Mouse (Mus musculus): ENCODE measurements at regions not wholly inside any gene's neighbourhood (a gene's known extent, or its start where the extent isn't known, plus 50 kb on each side); places are given as distances from the start of the nearest gene placed in this dataset.

DNA sequence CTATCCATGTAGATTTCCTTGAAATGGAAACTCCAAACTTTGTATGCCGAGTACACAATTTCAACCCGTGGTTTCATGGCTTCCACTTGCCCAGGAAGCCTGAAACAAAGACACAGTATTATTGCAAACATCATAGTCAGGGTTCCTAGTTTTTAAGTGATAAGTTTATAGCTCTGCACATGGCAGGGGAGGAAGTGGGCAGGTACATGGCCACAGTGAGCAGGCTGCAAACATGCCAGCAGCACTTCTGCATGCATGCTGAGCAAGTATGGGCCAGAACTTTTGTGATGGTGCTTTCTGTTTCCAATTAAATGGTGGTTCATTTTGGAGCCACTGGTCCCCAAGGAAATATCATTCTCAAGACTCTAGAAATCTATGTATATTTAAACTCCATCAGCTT lies 431.7 kb upstream of the Vrk2 start:
- no peaks in the 10 kb centered on the region for H3K36me3 ChIP-seq (ENCODE audit: control insufficient read depth, insufficient read depth, low read length)
- H3K4me3 ChIP-seq (ENCODE audit: low read depth, low read length), result no peak overlapping the region
- no peaks in the 10 kb centered on the region for H3K9me3 ChIP-seq (ENCODE audit: control insufficient read depth, low read length)
- H3K9ac ChIP-seq (ENCODE audit: low read length), result no peak overlapping the region
- no peak overlapping the region for H3K4me2 ChIP-seq (ENCODE audit: low read depth, low read length, severe bottlenecking)
- ATAC-seq (replicated peaks; ENCODE audit: low FRiP score) (no peak), DNase-seq (ENCODE audit: low spot score) (no peak)
- WGBS, result 89% methylated on average over 2 of the region's 2 CpGs
- no peaks in the 10 kb centered on the region for H3K27me3 ChIP-seq (ENCODE audit: control insufficient read depth, insufficient read depth, low read length)
- H3K27ac ChIP-seq (ENCODE audit: low read depth, low read length), result no peak overlapping the region
- no peaks in the 10 kb centered on the region for H3K4me1 ChIP-seq (replicated peaks; ENCODE audit: control insufficient read depth, insufficient read depth, low read length)

DNA sequence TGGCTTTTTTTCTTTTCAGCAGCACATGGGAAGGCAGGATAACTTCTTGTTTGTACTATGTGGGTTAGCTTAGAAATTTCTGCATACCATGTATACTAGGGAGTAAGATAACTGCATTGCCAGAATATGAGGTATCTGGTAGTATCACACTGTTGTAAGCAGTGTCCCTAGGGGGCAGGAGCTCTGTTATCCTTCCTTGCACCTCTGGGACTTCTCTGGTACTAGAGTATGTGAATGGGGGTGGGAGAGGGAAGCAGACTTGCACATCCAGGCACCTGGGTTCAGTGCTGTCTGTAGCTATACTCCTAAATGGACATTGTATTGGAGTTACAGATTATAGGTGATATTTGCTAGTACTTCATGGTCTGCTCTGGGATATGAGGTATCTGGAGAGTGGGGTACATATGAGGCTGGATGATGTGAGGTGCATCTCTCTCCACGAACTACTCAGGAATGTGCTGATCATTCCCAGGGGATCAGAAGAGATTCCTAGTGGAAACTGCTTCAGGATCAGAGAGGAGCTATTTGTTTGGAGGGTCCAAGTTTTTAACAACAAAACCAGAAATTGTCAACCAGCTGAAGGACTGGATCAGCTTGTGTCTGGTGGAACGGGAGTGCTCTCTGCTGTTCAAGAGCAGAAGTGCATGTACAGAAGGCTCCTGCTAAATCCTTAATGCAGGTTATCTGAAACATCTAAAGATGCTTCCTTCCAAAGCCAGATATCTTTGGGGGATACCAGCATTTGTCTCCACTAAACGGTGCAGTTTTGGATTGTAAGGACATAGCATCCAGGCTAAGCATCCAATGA lies 402.7 kb upstream of the Vrk2 start:
- no peaks in the 10 kb centered on the region for H3K9me3 ChIP-seq (ENCODE audit: control insufficient read depth, low read length)
- H3K4me1 ChIP-seq (replicated peaks; ENCODE audit: control insufficient read depth, insufficient read depth, low read length), result no peaks in the 10 kb centered on the region
- H3K27me3 ChIP-seq (ENCODE audit: control insufficient read depth, insufficient read depth, low read length), result no peaks in the 10 kb centered on the region
- DNase-seq (ENCODE audit: low spot score) (peak; percentile 59), ATAC-seq (replicated peaks; ENCODE audit: low FRiP score) (peak; percentile 53)
- WGBS, result 21% methylated on average over 3 of the region's 3 CpGs
- H3K9ac ChIP-seq (ENCODE audit: low read length), result no peak overlapping the region
- H3K36me3 ChIP-seq (ENCODE audit: control insufficient read depth, insufficient read depth, low read length), result no peaks in the 10 kb centered on the region
- H3K4me3 ChIP-seq (ENCODE audit: low read depth, low read length), result no peak overlapping the region
- no peak overlapping the region for H3K27ac ChIP-seq (ENCODE audit: low read depth, low read length)
- no peak overlapping the region for H3K4me2 ChIP-seq (ENCODE audit: low read depth, low read length, severe bottlenecking)

DNA sequence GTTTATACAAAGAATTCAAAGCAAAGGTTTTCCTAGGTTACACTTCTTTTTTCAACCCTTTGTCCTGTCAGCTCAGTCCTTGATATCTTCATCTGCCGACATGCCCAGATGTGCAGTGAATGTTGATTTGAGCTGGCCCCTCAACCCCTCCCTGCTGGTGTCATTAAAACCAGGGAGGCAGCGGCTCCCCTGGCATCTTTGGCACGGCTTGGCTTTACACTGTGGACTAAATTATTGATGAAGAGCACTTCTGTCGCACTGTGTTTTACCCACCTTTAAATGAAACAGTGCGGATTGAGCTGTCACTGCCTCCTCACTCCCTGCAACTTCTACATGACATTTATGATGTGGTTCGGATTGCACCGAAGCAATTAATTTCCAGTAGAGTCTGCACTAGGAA lies 387.4 kb upstream of the Vrk2 start:
- H3K36me3 ChIP-seq (ENCODE audit: control insufficient read depth, insufficient read depth, low read length), result no peaks in the 10 kb centered on the region
- H3K9me3 ChIP-seq (ENCODE audit: control insufficient read depth, low read length), result no peaks in the 10 kb centered on the region
- no peaks in the 10 kb centered on the region for H3K27me3 ChIP-seq (ENCODE audit: control insufficient read depth, insufficient read depth, low read length)
- 73% methylated on average over 7 of the region's 7 CpGs for WGBS
- H3K9ac ChIP-seq (ENCODE audit: low read length), result no peak overlapping the region
- no peak overlapping the region for H3K4me3 ChIP-seq (ENCODE audit: low read depth, low read length)
- H3K4me1 ChIP-seq (replicated peaks; ENCODE audit: control insufficient read depth, insufficient read depth, low read length), result no peaks in the 10 kb centered on the region
- no peak overlapping the region for H3K4me2 ChIP-seq (ENCODE audit: low read depth, low read length, severe bottlenecking)
- ATAC-seq (replicated peaks; ENCODE audit: low FRiP score) (no peak), DNase-seq (ENCODE audit: low spot score) (no peak)
- no peak overlapping the region for H3K27ac ChIP-seq (ENCODE audit: low read depth, low read length)

DNA sequence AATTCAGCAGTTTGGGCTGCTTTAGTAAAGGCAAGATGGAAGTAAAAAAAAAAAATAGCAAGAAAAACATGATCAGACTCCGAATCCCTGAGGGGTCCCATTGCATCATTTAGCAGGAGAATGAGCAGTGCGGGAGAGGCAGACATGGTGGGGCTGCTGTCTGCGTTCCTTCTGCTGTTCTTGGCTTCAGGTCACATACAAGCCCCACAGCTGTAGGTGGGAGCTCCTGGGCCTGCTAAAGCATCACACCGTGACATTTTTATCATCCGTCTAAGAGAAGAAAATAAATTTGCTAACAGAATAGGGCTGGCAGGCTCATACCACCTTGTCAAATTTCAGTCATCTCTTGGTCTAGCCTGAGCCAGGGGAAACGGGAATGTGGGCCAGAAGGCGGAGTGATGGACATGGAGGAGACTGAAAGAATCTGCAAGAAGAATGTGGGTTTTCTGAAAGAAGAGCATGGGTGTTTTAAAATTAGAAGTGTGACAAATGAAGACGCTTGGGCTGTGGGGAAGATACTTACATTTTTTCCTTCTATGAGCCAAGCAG lies 378.8 kb upstream of the Vrk2 start:
- H3K27ac ChIP-seq (ENCODE audit: low read depth, low read length), result no peak overlapping the region
- 90% methylated on average over 8 of the region's 8 CpGs for whole genome bisulfite sequencing
- no peaks in the 10 kb centered on the region for H3K9me3 ChIP-seq (ENCODE audit: control insufficient read depth, low read length)
- H3K27me3 ChIP-seq (ENCODE audit: control insufficient read depth, insufficient read depth, low read length), result no peaks in the 10 kb centered on the region
- H3K36me3 ChIP-seq (ENCODE audit: control insufficient read depth, insufficient read depth, low read length), result no peaks in the 10 kb centered on the region
- no peak for DNase-seq (ENCODE audit: low spot score)
- H3K4me2 ChIP-seq (ENCODE audit: low read depth, low read length, severe bottlenecking), result no peak overlapping the region
- no peak overlapping the region for H3K9ac ChIP-seq (ENCODE audit: low read length)
- no peak for ATAC-seq (replicated peaks; ENCODE audit: low FRiP score)
- H3K4me3 ChIP-seq (ENCODE audit: low read depth, low read length), result no peak overlapping the region
- no peaks in the 10 kb centered on the region for H3K4me1 ChIP-seq (replicated peaks; ENCODE audit: control insufficient read depth, insufficient read depth, low read length)

DNA sequence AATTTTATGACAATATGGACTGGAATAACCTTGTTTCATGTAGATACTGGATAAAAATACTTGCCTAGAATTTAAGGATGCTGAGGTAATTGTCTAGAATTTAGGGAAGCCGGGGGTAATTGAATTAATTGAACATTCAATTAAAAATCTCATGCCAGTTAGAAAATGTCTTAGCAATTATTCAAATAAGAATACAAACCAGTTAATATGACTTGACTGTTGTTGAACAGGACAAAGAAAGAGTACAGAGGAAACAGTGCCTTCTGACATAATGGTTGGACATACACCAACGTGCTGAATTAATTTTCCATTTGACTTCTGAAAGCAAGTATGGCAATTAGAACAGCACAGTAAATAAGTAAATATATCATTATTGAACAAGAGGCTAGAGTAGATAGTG lies 377.4 kb upstream of the Vrk2 start:
- no peaks in the 10 kb centered on the region for H3K36me3 ChIP-seq (ENCODE audit: control insufficient read depth, insufficient read depth, low read length)

DNA sequence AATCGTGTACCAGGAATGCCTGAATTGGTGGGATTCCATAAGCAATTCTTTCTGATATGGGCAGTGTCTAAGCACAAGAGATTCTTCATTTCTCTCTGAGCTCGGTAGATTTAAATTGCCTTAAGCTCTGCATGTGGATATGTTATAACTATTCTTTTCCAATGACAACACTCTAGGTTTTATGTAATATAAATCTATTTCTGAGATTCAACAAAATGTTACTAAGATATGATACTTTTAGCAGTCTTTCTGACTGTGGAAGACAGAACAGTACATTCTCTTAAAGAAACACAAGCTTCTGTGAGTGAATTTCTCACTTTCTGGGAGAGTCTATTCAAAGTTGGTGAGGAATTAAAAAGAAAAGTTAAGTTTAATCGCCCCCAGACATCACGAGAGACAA lies 373.6 kb upstream of the Vrk2 start:
- H3K4me3 ChIP-seq (ENCODE audit: low read depth, low read length), result no peak overlapping the region
- no peak overlapping the region for H3K27ac ChIP-seq (ENCODE audit: low read depth, low read length)
- no peaks in the 10 kb centered on the region for H3K9me3 ChIP-seq (ENCODE audit: control insufficient read depth, low read length)
- no peak overlapping the region for H3K9ac ChIP-seq (ENCODE audit: low read length)
- DNase-seq (ENCODE audit: low spot score) (no peak), ATAC-seq (replicated peaks; ENCODE audit: low FRiP score) (no peak)
- H3K36me3 ChIP-seq (ENCODE audit: control insufficient read depth, insufficient read depth, low read length), result no peaks in the 10 kb centered on the region
- peaks cover 4% of the 10 kb centered on the region; the same call in 1 of the 2 replicates for H3K4me1 ChIP-seq (replicated peaks; ENCODE audit: control insufficient read depth, insufficient read depth, low read length)
- 84% methylated on average over 4 of the region's 4 CpGs for WGBS
- H3K4me2 ChIP-seq (ENCODE audit: low read depth, low read length, severe bottlenecking), result no peak overlapping the region
- H3K27me3 ChIP-seq (ENCODE audit: control insufficient read depth, insufficient read depth, low read length), result no peaks in the 10 kb centered on the region

More for the DNA sequence above, 377.4 kb upstream of the Vrk2 start:
- 80% methylated on average over 2 of the region's 2 CpGs for WGBS
- Histone ChIP-seq H3K4me3 (ENCODE audit: low read depth, low read length) (no peak overlapping the region), H3K9ac (ENCODE audit: low read length) (no peak overlapping the region), H3K4me2 (ENCODE audit: low read depth, low read length, severe bottlenecking) (no peak overlapping the region), H3K9me3 (ENCODE audit: control insufficient read depth, low read length) (no peaks in the 10 kb centered on the region), H3K4me1 (replicated peaks; ENCODE audit: control insufficient read depth, insufficient read depth, low read length) (no peaks in the 10 kb centered on the region), H3K27ac (ENCODE audit: low read depth, low read length) (no peak overlapping the region), H3K27me3 (ENCODE audit: control insufficient read depth, insufficient read depth, low read length) (no peaks in the 10 kb centered on the region)
- DNase-seq (ENCODE audit: low spot score), result no peak
- no peak for ATAC-seq (replicated peaks; ENCODE audit: low FRiP score)

DNA sequence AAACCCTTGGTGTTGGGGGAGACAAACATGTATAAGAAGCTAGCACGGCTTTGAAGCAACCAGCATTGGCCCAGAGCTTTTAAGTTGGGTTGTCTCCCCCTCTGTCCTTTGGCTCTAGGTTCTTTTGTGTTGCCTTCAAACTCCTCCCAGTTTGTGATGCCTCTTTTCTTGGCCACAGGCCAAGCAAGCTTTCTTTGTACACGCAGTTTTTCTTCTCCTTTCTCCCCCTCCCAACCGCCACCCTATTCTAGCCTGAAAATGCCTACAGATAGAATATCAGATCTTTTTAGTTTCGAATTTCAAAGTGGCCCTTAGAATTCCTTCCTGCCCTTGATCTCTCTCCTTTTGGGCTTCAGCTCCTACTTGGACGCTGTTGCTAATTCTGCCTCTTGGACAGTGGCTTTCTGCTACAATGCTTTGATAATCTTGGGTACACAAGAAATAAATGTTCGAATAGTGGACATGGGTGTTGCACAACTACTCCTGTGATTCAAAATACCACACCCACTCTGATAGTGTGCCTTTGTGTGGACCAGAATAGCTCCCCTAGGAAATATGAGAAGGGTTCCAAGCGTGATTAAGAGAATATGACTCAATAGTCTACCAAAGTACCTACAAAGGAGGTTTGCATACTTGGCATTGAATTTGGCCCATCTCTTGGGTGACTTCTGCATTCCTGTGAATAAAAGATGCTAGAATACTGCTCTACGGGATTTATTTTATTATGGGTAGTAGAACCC lies 369.3 kb upstream of the Vrk2 start:
- DNase-seq (ENCODE audit: low spot score) (peak; percentile 57), ATAC-seq (replicated peaks; ENCODE audit: low FRiP score) (peak; percentile 31)
- no peaks in the 10 kb centered on the region for H3K36me3 ChIP-seq (ENCODE audit: control insufficient read depth, insufficient read depth, low read length)
- no peak overlapping the region for H3K27ac ChIP-seq (ENCODE audit: low read depth, low read length)
- no peak overlapping the region for H3K9ac ChIP-seq (ENCODE audit: low read length)
- peaks cover 5% of the 10 kb centered on the region; the same call in 1 of the 2 replicates for H3K4me1 ChIP-seq (replicated peaks; ENCODE audit: control insufficient read depth, insufficient read depth, low read length)
- H3K4me3 ChIP-seq (ENCODE audit: low read depth, low read length), result no peak overlapping the region
- WGBS, result 49% methylated on average over 8 of the region's 8 CpGs
- H3K27me3 ChIP-seq (ENCODE audit: control insufficient read depth, insufficient read depth, low read length), result no peaks in the 10 kb centered on the region
- no peak overlapping the region for H3K4me2 ChIP-seq (ENCODE audit: low read depth, low read length, severe bottlenecking)
- H3K9me3 ChIP-seq (ENCODE audit: control insufficient read depth, low read length), result no peaks in the 10 kb centered on the region

DNA sequence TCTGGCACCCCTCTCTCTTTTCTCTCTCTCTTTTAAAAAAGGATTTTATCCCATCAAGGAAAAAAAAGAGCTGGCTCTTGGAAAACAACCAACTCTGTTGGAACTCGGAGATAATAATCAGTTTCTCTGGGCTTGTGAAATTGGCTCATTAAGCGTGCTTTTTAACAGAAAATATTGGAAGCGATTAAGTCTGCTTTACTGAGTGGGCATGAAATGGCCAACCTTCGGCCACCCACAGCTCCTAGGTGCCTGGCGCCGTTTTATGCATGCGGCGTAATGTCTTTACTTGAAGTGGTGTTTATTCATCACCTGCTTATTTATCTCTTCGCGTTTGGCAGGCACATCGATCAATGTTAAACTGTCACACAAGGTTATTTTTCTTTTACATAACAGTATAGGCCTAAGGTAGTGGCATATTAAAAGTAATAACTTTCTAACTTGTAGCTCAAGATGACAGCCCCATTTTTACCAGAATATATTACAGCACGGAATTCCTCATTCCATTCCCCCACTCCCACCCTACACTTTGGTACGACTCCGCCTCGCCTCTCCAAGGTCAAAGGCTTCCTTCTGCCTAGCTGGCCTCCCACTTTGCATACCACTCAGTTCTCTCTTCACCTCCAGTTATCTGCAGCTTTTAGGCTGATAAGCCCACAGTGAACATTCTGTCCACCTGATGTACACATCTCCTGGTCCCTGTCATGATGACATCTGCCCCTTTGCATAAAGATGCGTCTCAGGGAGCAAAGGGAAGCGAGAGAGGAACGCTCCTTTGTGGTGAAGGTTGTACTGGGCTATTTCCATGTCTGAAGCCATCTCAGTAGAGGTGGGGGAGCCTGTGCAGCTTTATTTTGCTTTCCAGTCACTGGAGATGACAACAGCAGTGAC lies 368.5 kb upstream of the Vrk2 start:
- H3K9me3 ChIP-seq (ENCODE audit: control insufficient read depth, low read length), result no peaks in the 10 kb centered on the region
- peaks cover 5% of the 10 kb centered on the region; the same call in 1 of the 2 replicates for H3K4me1 ChIP-seq (replicated peaks; ENCODE audit: control insufficient read depth, insufficient read depth, low read length)
- no peaks in the 10 kb centered on the region for H3K27me3 ChIP-seq (ENCODE audit: control insufficient read depth, insufficient read depth, low read length)
- WGBS, result 43% methylated on average over 18 of the region's 18 CpGs
- ATAC-seq (replicated peaks; ENCODE audit: low FRiP score) (peak; percentile 43), DNase-seq (ENCODE audit: low spot score) (peak; percentile 54)
- no peak overlapping the region for H3K9ac ChIP-seq (ENCODE audit: low read length)
- no peaks in the 10 kb centered on the region for H3K36me3 ChIP-seq (ENCODE audit: control insufficient read depth, insufficient read depth, low read length)
- no peak overlapping the region for H3K4me3 ChIP-seq (ENCODE audit: low read depth, low read length)
- no peak overlapping the region for H3K4me2 ChIP-seq (ENCODE audit: low read depth, low read length, severe bottlenecking)
- no peak overlapping the region for H3K27ac ChIP-seq (ENCODE audit: low read depth, low read length)
